Mouse (Mus musculus) forebrain, embryonic 15.5 days (tissue): ENCODE results near the gene Vgf. TPM values are rescaled to one million over a fixed set of nuclear protein-coding genes. Genes with fewer than 3 reads are reported as not detected.

Source experiments
- ATAC-seq: fragments of 200-750 bp; cut with Nextera tagmentation; replicated peaks from 2 replicates; pipeline ENCODE4 v1.8.0; 2017; ENCODE audit warnings: mild to moderate bottlenecking, moderate TSS enrichment, moderate library complexity
- H3K27ac ChIP-seq: fragments of 300-500 bp; sonication (generic); replicated peaks from 2 replicates; pipeline ENCODE4 v1.5.1; 2015; ENCODE audit warnings: mild to moderate bottlenecking, inconsistent platforms
- H3K27me3 ChIP-seq: fragments of 300-500 bp; sonication (generic); 2 replicates; pipeline ENCODE4 v1.6.1; 2015; ENCODE audit warnings: inconsistent platforms
- H3K36me3 ChIP-seq: fragments of 300-500 bp; sonication (generic); 2 replicates; pipeline ENCODE4 v1.6.1; 2015; ENCODE audit warnings: mild to moderate bottlenecking, inconsistent platforms
- H3K4me1 ChIP-seq: fragments of 300-500 bp; sonication (generic); 2 replicates; pipeline ENCODE4 v1.6.1; 2015; ENCODE audit warnings: inconsistent platforms
- H3K4me2 ChIP-seq: fragments of 300-500 bp; sonication (generic); replicated peaks from 2 replicates; pipeline ENCODE4 v1.6.1; 2015; ENCODE audit warnings: mild to moderate bottlenecking, inconsistent platforms
- H3K4me3 ChIP-seq: fragments of 300-500 bp; sonication (generic); 2 replicates; pipeline ENCODE4 v1.5.1; 2015; ENCODE audit warnings: mild to moderate bottlenecking, inconsistent platforms
- H3K9ac ChIP-seq: fragments of 300-500 bp; sonication (generic); replicated peaks from 2 replicates; pipeline ENCODE4 v1.6.1; 2015; ENCODE audit warnings: mild to moderate bottlenecking, inconsistent platforms
- H3K9me3 ChIP-seq: fragments of 300-500 bp; sonication (generic); 2 replicates; pipeline ENCODE4 v1.6.1; 2016; ENCODE audit warnings: inconsistent platforms
- WGBS: fragments of 180-500 bp; shearing (Covaris S2); methylation state at CpG from one replicate; pipeline ENCODE4 v1.1.7; 2015; ENCODE audit warnings: mixed read lengths; 5-methylcytosine and 5-hydroxymethylcytosine counted together
- microRNA counts: library from miRNA; unstranded; fragments of <30 nt; microRNA quantifications from one replicate; lab custom pipeline; 2016
- microRNA-seq: library from miRNA; unstranded; fragments of <30 nt; microRNA quantifications from one replicate; pipeline ENCODE4, GENCODE M21; 2016
- polyA plus RNA-seq: library from polyadenylated mRNA; unstranded; fragments of >200 nt; fragmentation: Nextera tagmentation; extraction: Ambion mirVana; gene quantifications from 2 replicates; pipeline ENCODE4 v1.2.1, GENCODE M21; 2015

Gene Vgf
- polyA plus RNA-seq, 1 experiment from 2014 or later, result 4.4 TPM

DNA sequence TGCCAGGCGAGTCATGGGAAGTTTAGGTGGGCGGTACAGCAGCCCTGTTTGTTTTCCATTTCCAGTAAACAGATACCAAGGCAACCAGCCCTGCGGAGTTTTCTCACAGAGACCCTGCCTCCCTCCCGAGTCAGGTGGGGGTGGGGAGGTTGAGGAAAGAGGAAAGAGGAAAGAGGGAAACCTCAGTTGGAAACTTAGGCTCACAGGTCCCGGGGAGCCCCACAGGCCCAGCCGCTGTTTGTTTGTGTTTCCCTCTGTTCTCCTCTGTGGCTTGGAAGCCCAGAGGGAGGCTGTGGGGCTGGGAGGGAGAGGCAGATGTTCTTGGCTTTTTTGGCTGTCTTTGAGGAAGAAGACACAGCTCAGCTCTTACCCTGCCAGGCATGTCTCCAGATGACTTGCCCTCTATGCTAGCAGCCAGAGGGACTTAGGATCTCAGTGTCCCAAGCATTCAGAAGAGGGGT is 48.0 kb downstream of the Vgf start:
- Histone ChIP-seq H3K27me3 (no peaks in the 10 kb centered on the region; the same call in 1 of the 2 replicates), H3K4me2 (no peak overlapping the region), H3K36me3 (no peaks in the 10 kb centered on the region), H3K4me1 (peaks cover 11% of the 10 kb centered on the region), H3K9ac (no peak overlapping the region), H3K9me3 (no peaks in the 10 kb centered on the region), H3K4me3 (no peak overlapping the region), H3K27ac (no peak overlapping the region)
- WGBS, result 36% methylated on average over 6 of the region's 6 CpGs
- ATAC-seq, result no peak

DNA sequence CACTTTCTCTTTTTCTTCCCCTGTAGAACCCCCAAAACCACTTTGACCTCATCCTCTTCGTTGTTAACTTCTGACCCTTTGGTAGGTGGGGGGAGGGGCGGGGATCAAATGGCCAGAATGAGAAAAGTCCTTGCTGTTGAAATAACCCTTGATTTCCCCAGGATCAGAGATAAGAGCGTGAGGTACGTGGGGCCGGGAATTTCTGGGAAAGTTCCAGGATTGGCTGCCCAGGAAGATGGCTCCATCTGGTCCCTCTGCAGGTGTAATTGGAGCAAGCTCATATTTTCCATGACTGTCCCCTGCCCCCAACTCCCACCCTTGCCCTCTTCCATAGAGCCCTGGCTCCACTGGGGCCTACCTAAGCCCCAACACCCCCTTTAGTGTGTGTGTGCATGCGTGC is 49.5 kb downstream of the Vgf start:
- Histone ChIP-seq H3K27me3 (no peaks in the 10 kb centered on the region; the same call in 1 of the 2 replicates), H3K4me3 (no peak overlapping the region), H3K36me3 (no peaks in the 10 kb centered on the region), H3K9ac (no peak overlapping the region), H3K9me3 (no peaks in the 10 kb centered on the region), H3K27ac (no peak overlapping the region), H3K4me1 (peaks cover 11% of the 10 kb centered on the region), H3K4me2 (no peak overlapping the region)
- 72% methylated on average over 6 of the region's 6 CpGs for WGBS
- ATAC-seq, result no peak

DNA sequence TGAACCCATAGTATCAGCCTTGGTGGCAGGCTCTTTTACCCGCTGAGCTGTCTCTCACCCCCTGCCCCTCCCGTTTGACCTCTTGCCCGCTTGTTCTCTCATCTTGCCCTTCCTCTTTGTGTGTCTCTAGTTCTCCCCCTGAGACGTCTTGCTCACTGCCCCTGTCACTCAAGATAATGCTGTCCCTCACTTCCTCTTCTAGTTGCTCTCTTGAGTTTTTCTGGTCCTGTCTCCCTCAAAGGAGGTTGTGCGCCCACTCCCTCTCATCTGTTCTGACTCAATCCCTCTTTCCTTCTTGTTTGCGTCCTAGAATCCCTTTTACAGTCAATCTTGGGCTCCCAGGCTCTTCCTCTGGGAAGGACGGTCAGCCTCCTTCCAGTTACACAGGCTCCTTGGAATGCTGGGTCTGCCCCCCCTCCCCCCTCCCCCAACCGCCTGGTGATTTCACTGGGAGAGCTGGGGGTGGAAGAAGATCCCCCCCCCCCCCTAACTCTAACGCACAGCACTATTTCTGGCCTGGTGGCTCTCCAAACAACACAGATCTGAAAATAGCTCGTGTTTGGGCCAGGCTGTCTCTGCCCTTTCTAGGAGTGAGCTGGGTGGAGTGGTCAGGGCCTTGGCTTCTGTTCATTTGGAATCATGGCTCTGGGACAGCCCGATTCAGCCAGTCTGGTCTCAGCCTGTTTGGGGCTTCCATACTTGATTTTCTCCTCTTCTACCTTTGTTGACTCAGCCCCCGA is 50.2 kb downstream of the Vgf start:
- H3K9me3 ChIP-seq, result no peaks in the 10 kb centered on the region
- no peak overlapping the region for H3K4me3 ChIP-seq
- H3K4me1 ChIP-seq, result peaks cover 11% of the 10 kb centered on the region
- H3K27me3 ChIP-seq, result no peaks in the 10 kb centered on the region; the same call in 1 of the 2 replicates
- H3K36me3 ChIP-seq, result no peaks in the 10 kb centered on the region
- 54% methylated on average over 12 of the region's 12 CpGs for WGBS
- H3K9ac ChIP-seq, result no peak overlapping the region
- H3K27ac ChIP-seq, result no peak overlapping the region
- H3K4me2 ChIP-seq, result no peak overlapping the region
- no peak for ATAC-seq

DNA sequence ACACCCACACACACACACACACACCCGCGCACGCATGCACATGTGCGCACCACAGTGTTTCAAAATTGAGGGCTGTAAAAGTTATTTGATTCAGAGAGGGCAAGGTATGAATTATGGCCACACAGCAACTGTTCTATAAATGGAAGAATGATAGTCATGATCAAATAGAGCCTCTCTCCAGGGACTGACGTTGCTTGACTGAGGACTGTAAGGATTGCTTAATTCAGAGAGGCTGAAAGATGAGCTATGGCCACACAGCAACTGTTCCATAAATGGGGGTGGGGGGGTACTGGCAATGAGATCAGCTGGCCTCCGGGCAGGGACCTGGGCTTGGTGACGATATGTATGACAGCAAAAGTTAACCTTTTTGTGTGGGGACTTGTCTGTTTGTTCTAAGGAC is 51.0 kb downstream of the Vgf start:
- no peak for ATAC-seq
- WGBS, result 91% methylated on average over 7 of the region's 7 CpGs

DNA sequence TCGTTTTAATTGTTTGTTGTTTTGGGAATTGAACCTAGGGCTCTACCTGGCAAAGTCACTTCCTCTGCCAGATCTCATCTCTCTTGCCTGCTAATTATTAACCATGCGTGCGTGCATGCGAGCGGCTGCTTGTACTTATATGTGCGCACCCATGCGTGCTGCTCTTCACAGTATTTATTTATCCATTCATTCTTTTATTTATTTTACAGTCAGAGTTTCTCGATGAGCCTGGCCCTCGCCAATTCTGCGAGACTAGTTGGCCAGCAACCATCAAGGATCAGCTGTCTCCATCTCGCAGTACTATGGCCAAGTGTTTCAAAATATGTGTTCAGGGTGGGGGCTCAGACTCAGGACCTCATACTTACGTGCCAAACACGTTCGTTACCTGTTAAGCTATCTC is 51.8 kb downstream of the Vgf start:
- Histone ChIP-seq H3K4me3 (no peak overlapping the region), H3K27me3 (no peaks in the 10 kb centered on the region), H3K9me3 (no peaks in the 10 kb centered on the region), H3K36me3 (no peaks in the 10 kb centered on the region), H3K9ac (no peak overlapping the region), H3K4me1 (peaks cover 4% of the 10 kb centered on the region; the same call in 1 of the 2 replicates), H3K27ac (no peak overlapping the region), H3K4me2 (no peak overlapping the region)
- WGBS, result 87% methylated on average over 14 of the region's 14 CpGs
- ATAC-seq, result no peak

More for the DNA sequence above, 51.0 kb downstream of the Vgf start:
- Histone ChIP-seq H3K9ac (no peak overlapping the region), H3K36me3 (no peaks in the 10 kb centered on the region), H3K27ac (no peak overlapping the region), H3K4me1 (peaks cover 10% of the 10 kb centered on the region), H3K4me3 (no peak overlapping the region), H3K4me2 (no peak overlapping the region), H3K27me3 (no peaks in the 10 kb centered on the region; the same call in 1 of the 2 replicates), H3K9me3 (no peaks in the 10 kb centered on the region)

DNA sequence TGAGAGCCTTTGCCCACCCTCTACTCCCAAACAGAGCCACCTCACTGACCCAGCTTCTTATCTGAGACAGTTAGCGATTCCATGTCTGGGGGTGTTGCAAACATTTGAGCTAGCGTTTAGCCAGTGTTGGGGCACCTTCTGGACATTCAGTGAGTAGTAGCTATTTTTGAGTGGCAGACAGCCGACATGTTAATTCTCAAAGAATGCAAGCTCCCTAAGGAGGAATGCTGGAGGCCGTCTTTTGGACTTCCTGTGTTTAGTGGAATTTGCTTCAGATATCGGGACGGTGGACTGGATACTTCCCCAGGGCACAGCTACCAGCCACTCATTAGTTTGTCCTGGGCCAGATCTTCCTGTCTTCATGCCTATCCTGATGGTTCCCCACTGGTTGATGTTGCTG is 52.4 kb downstream of the Vgf start:
- H3K9ac ChIP-seq, result no peak overlapping the region

DNA sequence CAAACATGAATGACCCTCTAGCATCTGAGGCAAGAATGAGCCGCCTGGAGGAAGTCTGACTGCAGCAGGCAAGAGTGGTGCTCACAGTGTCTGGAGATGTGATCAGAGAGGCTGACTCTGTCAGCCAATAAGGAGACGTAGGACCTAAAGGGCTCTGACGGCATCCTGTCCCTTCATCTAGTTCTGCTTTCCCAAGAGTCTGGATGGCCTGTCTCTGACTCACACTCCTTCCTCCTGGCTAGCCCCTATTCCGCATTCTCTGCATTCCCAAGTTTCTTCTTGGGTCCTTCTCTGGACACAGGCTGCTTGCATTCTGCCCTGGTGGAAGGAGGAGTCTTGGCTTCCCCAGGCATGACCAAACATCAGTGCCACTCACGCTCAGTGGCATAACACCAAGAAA is 53.7 kb downstream of the Vgf start:
- H3K36me3 ChIP-seq, result no peaks in the 10 kb centered on the region
- H3K9me3 ChIP-seq, result no peaks in the 10 kb centered on the region
- 82% methylated on average over 5 of the region's 5 CpGs for WGBS
- ATAC-seq, result no peak
- H3K27me3 ChIP-seq, result no peaks in the 10 kb centered on the region
- no peak overlapping the region for H3K4me3 ChIP-seq
- no peak overlapping the region for H3K27ac ChIP-seq
- no peaks in the 10 kb centered on the region for H3K4me1 ChIP-seq
- no peak overlapping the region for H3K9ac ChIP-seq
- H3K4me2 ChIP-seq, result no peak overlapping the region

More for the DNA sequence above, 52.4 kb downstream of the Vgf start:
- H3K4me2 ChIP-seq, result no peak overlapping the region
- no peaks in the 10 kb centered on the region for H3K36me3 ChIP-seq
- no peak for ATAC-seq
- no peaks in the 10 kb centered on the region for H3K9me3 ChIP-seq
- 71% methylated on average over 6 of the region's 6 CpGs for WGBS
- peaks cover 4% of the 10 kb centered on the region; the same call in 1 of the 2 replicates for H3K4me1 ChIP-seq
- H3K27ac ChIP-seq, result no peak overlapping the region
- no peak overlapping the region for H3K4me3 ChIP-seq
- no peaks in the 10 kb centered on the region for H3K27me3 ChIP-seq

MicroRNAs within 50 kb of the gene (microRNA counts, 519-probe panel; counts per million panel counts)
- not detected for microRNA mmu-miR-702 (lab: Ali Mortazavi, UCI)

Small RNA genes lying within 50 kb of the gene (microRNA-seq; reads per million reads assigned to microRNA genes)
- 56.5 reads per million, percentile 46 among the genes with 10 or more reads in this experiment for gene Mir702

Other genes with a start within 250 kb of the Vgf start
- gene Col26a1, start 143.2 kb upstream of the Vgf start, polyA plus RNA-seq, result 14.8 and 15.3 TPM in 2 replicates
- gene Ift22, start 118.2 kb upstream of the Vgf start, polyA plus RNA-seq, result 116 and 124 TPM in 2 replicates
- 336 and 351 TPM in 2 replicates for gene Fis1, start 73.1 kb upstream of the Vgf start, polyA plus RNA-seq
- gene Cldn15, start 59.8 kb upstream of the Vgf start, polyA plus RNA-seq, result 0.10 and 0.28 TPM in 2 replicates
- gene Plod3, start 39.4 kb upstream of the Vgf start, polyA plus RNA-seq, result 28.8 and 35.6 TPM in 2 replicates
- 123 and 129 TPM in 2 replicates for gene Znhit1, start 38.4 kb upstream of the Vgf start, polyA plus RNA-seq
- 248 and 257 TPM in 2 replicates for gene Ap1s1, start 19.7 kb downstream of the Vgf start, polyA plus RNA-seq
- gene Serpine1, start 45.9 kb downstream of the Vgf start, polyA plus RNA-seq, result 0.14 and 0.28 TPM in 2 replicates
- gene Trim56, start 89.8 kb downstream of the Vgf start, polyA plus RNA-seq, result 3.4 and 3.7 TPM in 2 replicates
- not detected in 2 replicates for gene Muc3, start 122.9 kb downstream of the Vgf start, polyA plus RNA-seq
- gene Muc3a, start 186.0 kb downstream of the Vgf start, polyA plus RNA-seq, result 0.09 TPM in 1 of 2 replicates, not detected in the other